Mouse (Mus musculus): ENCODE results near the gene AI413582. TPM values are rescaled to one million over a fixed set of nuclear protein-coding genes. Genes with fewer than 3 reads are reported as not detected.

The AI413582 gene
- polyA plus RNA-seq, 1 experiment from 2014 or later, result 20.3 TPM

Other genes starting within 250 kb of the AI413582 start
- 0.68 and 0.73 TPM in 2 replicates for gene Grm4, start 44.4 kb downstream of the AI413582 start, polyA plus RNA-seq (2016; fragmentation: Nextera tagmentation; extraction: Ambion mirVana)
- gene Hmga1, start 9.3 kb downstream of the AI413582 start, polyA plus RNA-seq (2016; fragmentation: Nextera tagmentation; extraction: Ambion mirVana), result 236 and 247 TPM in 2 replicates
- 135 and 137 TPM in 2 replicates for gene Nudt3, start 57.7 kb upstream of the AI413582 start, polyA plus RNA-seq (2016; fragmentation: Nextera tagmentation; extraction: Ambion mirVana)
- not detected in 2 replicates for gene RPS10-NUDT3, start 69.5 kb upstream of the AI413582 start, polyA plus RNA-seq (2016; fragmentation: Nextera tagmentation; extraction: Ambion mirVana)
- gene Rps10, start 70.9 kb upstream of the AI413582 start, polyA plus RNA-seq (2016; fragmentation: Nextera tagmentation; extraction: Ambion mirVana), result 943 and 948 TPM in 2 replicates
- gene Pacsin1, start 89.8 kb upstream of the AI413582 start, polyA plus RNA-seq (2016; fragmentation: Nextera tagmentation; extraction: Ambion mirVana), result 6.5 and 7.5 TPM in 2 replicates
- 0.40 and 0.71 TPM in 2 replicates for gene Spdef, start 163.2 kb upstream of the AI413582 start, polyA plus RNA-seq (2016; fragmentation: Nextera tagmentation; extraction: Ambion mirVana)

All from embryonic facial prominence, embryonic 12.5 days (tissue).